In genomic region chr10:75916840-75917239, GRCm38 (mm10) we compare ENCODE assay signal across 27 mouse cellular contexts. TPM values are rescaled to one million over a fixed set of nuclear protein-coding genes. Genes with fewer than 3 reads are reported as not detected.
DNase-seq lines count a peak whose midpoint lies in the region; ATAC-seq and TF ChIP-seq lines count a peak whose summit lies in the region.
"Had no signal": no experiment of that assay in that cellular context is flagged by ENCODE, and none has a peak within 500 bp of the region (broad histone marks: within the 10 kb centered on the region; RNA-seq: fewer than 3 reads in every experiment).

No protein-coding gene starts in this region.

- H3K27ac ChIP-seq in embryonic facial prominence, embryonic 15.5 days (replicated peaks) = peak overlapping the region; percentile 25; the same call in 1 of the 2 replicates
- 0 out of 2 replicates have a peak overlapping the region, but pooled peaks have one; percentile 65 for H3K27ac ChIP-seq in limb, embryonic 14.5 days (replicated peaks; ENCODE audit: low read depth, low read length)
- no peak overlapping the region for H3K27ac ChIP-seq in forebrain, embryonic 16.5 days (ENCODE audit: low read length)
- H3K27ac ChIP-seq: forebrain, embryonic 13.5 days; heart, adult 2 months; hindbrain, embryonic 14.5 days; liver, embryonic 15.5 days; lung, embryonic 15.5 days; midbrain, embryonic 12.5 days; neural tube, embryonic 13.5 days had no signal

- no peaks in the 10 kb centered on the region for H3K27me3 ChIP-seq in embryonic facial prominence, embryonic 15.5 days
- no peaks in the 10 kb centered on the region for H3K27me3 ChIP-seq in limb, embryonic 14.5 days (ENCODE audit: control insufficient read depth, insufficient read depth, low read length)
- H3K27me3 ChIP-seq in forebrain, embryonic 16.5 days (replicated peaks; ENCODE audit: control insufficient read depth, insufficient read depth, low read length) = no peaks in the 10 kb centered on the region
- H3K27me3 ChIP-seq: forebrain, embryonic 13.5 days; heart, embryonic 12.5 days; liver, embryonic 15.5 days; lung, embryonic 15.5 days; midbrain, embryonic 12.5 days; neural tube, embryonic 13.5 days had no signal

- no peaks in the 10 kb centered on the region for H3K9me3 ChIP-seq in embryonic facial prominence, embryonic 15.5 days (replicated peaks)
- H3K9me3 ChIP-seq in limb, embryonic 14.5 days (ENCODE audit: control insufficient read depth, low read length) = no peaks in the 10 kb centered on the region
- no peaks in the 10 kb centered on the region for H3K9me3 ChIP-seq in forebrain, embryonic 16.5 days (ENCODE audit: control insufficient read depth, low read length)
- H3K9me3 ChIP-seq: forebrain, embryonic 13.5 days; G1E; heart, embryonic 12.5 days; liver, embryonic 15.5 days; lung, embryonic 15.5 days; midbrain, embryonic 12.5 days; neural tube, embryonic 13.5 days had no signal

- peaks cover 40% of the 10 kb centered on the region for H3K36me3 ChIP-seq in embryonic facial prominence, embryonic 15.5 days
- H3K36me3 ChIP-seq in limb, embryonic 14.5 days (ENCODE audit: control insufficient read depth, insufficient read depth, low read length) = peaks cover 61% of the 10 kb centered on the region
- peaks cover 2% of the 10 kb centered on the region for H3K36me3 ChIP-seq in forebrain, embryonic 16.5 days (ENCODE audit: control insufficient read depth, insufficient read depth)

- peak; percentile 39 for DNase-seq in embryo, embryonic 10 days (ENCODE audit: low spot score)
- no peak for DNase-seq in embryo, embryonic 9.5 days (ENCODE audit: extremely low spot score)
- peak; percentile 28 for DNase-seq in adipocyte (ENCODE audit: low spot score)
- DNase-seq in limb, embryonic 14.5 days (ENCODE audit: low spot score) = peak; percentile 73
- no peak for DNase-seq in urinary bladder, postnatal 4 days (ENCODE audit: low spot score in 2 of 2)
- DNase-seq in spleen, postnatal 14 days (ENCODE audit: low spot score in 2 of 2) = no peak
- DNase-seq: adrenal gland, adult 2 months; cerebellum, adult 9-11 months; gastrocnemius, postnatal 36 days; heart, adult 2 months; heart, postnatal 4 days; kidney, adult 11 months; kidney, postnatal 14 days; liver; right cerebral cortex, postnatal 4 days; thymus, postnatal 4 days had no signal

- no peak for ATAC-seq in embryonic facial prominence, embryonic 15.5 days (ENCODE audit: insufficient number of reproducible peaks, low FRiP score, low TSS enrichment, low read depth)
- 0 out of 2 replicates have a peak, but pooled peaks have one; percentile 6 for ATAC-seq in limb, embryonic 14.5 days (ENCODE audit: low FRiP score, low read depth)
- no peak for ATAC-seq in forebrain, embryonic 16.5 days
- ATAC-seq: forebrain, embryonic 13.5 days; inflammation-experienced regulatory T-cells, adult 6 months had no signal

- TF ChIP-seq POLR2A in limb, embryonic 14.5 days (IDR thresholded peaks at IDR 0.05; ENCODE audit: borderline replicate concordance, extremely low read depth, insufficient read depth, insufficient read length) = no peak

- WGBS in embryonic facial prominence, embryonic 15.5 days = 36% methylated on average over 8 of the region's 8 CpGs
- WGBS in limb, embryonic 14.5 days = 29% methylated on average over 8 of the region's 8 CpGs
- WGBS in forebrain, embryonic 16.5 days = 85% methylated on average over 8 of the region's 8 CpGs

- H3K4me3 ChIP-seq in embryonic facial prominence, embryonic 15.5 days (replicated peaks) = no peak overlapping the region
- H3K4me3 ChIP-seq in limb, embryonic 14.5 days (replicated peaks; ENCODE audit: low read length) = no peak overlapping the region
- H3K4me3 ChIP-seq in forebrain, embryonic 16.5 days (replicated peaks; ENCODE audit: low read length) = no peak overlapping the region
- H3K4me3 ChIP-seq: forebrain, embryonic 13.5 days; heart, adult 2 months; heart, embryonic 12.5 days; liver, embryonic 15.5 days; lung, embryonic 15.5 days; midbrain, embryonic 12.5 days; neural tube, embryonic 13.5 days had no signal

- no peak overlapping the region for H3K9ac ChIP-seq in embryonic facial prominence, embryonic 15.5 days
- H3K9ac ChIP-seq in limb, embryonic 14.5 days (ENCODE audit: low read depth, low read length, severe bottlenecking) = no peak overlapping the region
- H3K9ac ChIP-seq in forebrain, embryonic 16.5 days (replicated peaks; ENCODE audit: low read depth, low read length) = no peak overlapping the region
- H3K9ac ChIP-seq: forebrain, embryonic 13.5 days; heart, embryonic 12.5 days; hindbrain, embryonic 14.5 days; liver, embryonic 15.5 days; lung, embryonic 15.5 days had no signal

- H3K4me1 ChIP-seq in embryonic facial prominence, embryonic 15.5 days = peaks cover 55% of the 10 kb centered on the region
- peaks cover 24% of the 10 kb centered on the region for H3K4me1 ChIP-seq in limb, embryonic 14.5 days (ENCODE audit: control insufficient read depth, insufficient read depth, low read length)
- H3K4me1 ChIP-seq in forebrain, embryonic 16.5 days (replicated peaks; ENCODE audit: control insufficient read depth, insufficient read depth, low read length) = peaks cover 25% of the 10 kb centered on the region

- H3K4me2 ChIP-seq in embryonic facial prominence, embryonic 15.5 days (replicated peaks) = no peak overlapping the region
- H3K4me2 ChIP-seq in limb, embryonic 14.5 days (replicated peaks; ENCODE audit: low read depth, low read length, severe bottlenecking) = no peak overlapping the region; the same call in 1 of the 2 replicates
- H3K4me2 ChIP-seq in forebrain, embryonic 16.5 days (ENCODE audit: low read length) = no peak overlapping the region
- H3K4me2 ChIP-seq: forebrain, embryonic 13.5 days; heart, embryonic 12.5 days; hindbrain, embryonic 14.5 days; liver, embryonic 15.5 days; lung, embryonic 15.5 days; midbrain, embryonic 12.5 days; neural tube, embryonic 13.5 days had no signal

RNA-seq across cellular contexts. Expression of gene Smarcb1, which starts 4.6 kb away (rescaled TPM):
- polyA plus RNA-seq in embryonic facial prominence, embryonic 15.5 days (2015; fragmentation: Nextera tagmentation; extraction: Ambion mirVana) = 187 and 192 TPM in 2 replicates
- polyA plus RNA-seq in limb, embryonic 14.5 days (2012; rRNA removed) = 116 and 120 TPM in 2 replicates
- 177 and 193 TPM in 2 replicates for polyA plus RNA-seq in limb, embryonic 14.5 days (2014; fragmentation: Nextera tagmentation; extraction: Ambion mirVana)
- 325 and 342 TPM in 2 replicates for polyA plus RNA-seq in forebrain, embryonic 16.5 days (2015; fragmentation: Nextera tagmentation; extraction: Ambion mirVana)

RNA-seq across cellular contexts. Expression of gene Chchd10, which starts 16.1 kb away (rescaled TPM):
- 29.7 and 33.4 TPM in 2 replicates for polyA plus RNA-seq in embryonic facial prominence, embryonic 15.5 days (2015; fragmentation: Nextera tagmentation; extraction: Ambion mirVana)
- 11.7 and 13.6 TPM in 2 replicates for polyA plus RNA-seq in limb, embryonic 14.5 days (2012; rRNA removed)
- 16.2 and 24.8 TPM in 2 replicates for polyA plus RNA-seq in limb, embryonic 14.5 days (2014; fragmentation: Nextera tagmentation; extraction: Ambion mirVana)
- 21.8 and 30.7 TPM in 2 replicates for polyA plus RNA-seq in forebrain, embryonic 16.5 days (2015; fragmentation: Nextera tagmentation; extraction: Ambion mirVana)

RNA-seq across cellular contexts. Expression of gene Mmp11, which starts 19.5 kb away (rescaled TPM):
- 101 and 133 TPM in 2 replicates for polyA plus RNA-seq in embryonic facial prominence, embryonic 15.5 days (2015; fragmentation: Nextera tagmentation; extraction: Ambion mirVana)
- 240 and 307 TPM in 2 replicates for polyA plus RNA-seq in limb, embryonic 14.5 days (2012; rRNA removed)
- polyA plus RNA-seq in limb, embryonic 14.5 days (2014; fragmentation: Nextera tagmentation; extraction: Ambion mirVana) = 213 and 279 TPM in 2 replicates
- polyA plus RNA-seq in forebrain, embryonic 16.5 days (2015; fragmentation: Nextera tagmentation; extraction: Ambion mirVana) = 22.2 and 24.3 TPM in 2 replicates
- polyA plus RNA-seq: G1E had no signal

RNA-seq across cellular contexts. Expression of gene Derl3, which starts 23.6 kb away (rescaled TPM):
- 2.0 and 3.1 TPM in 2 replicates for polyA plus RNA-seq in embryonic facial prominence, embryonic 15.5 days (2015; fragmentation: Nextera tagmentation; extraction: Ambion mirVana)
- 6.7 and 9.0 TPM in 2 replicates for polyA plus RNA-seq in limb, embryonic 14.5 days (2012; rRNA removed)
- polyA plus RNA-seq in limb, embryonic 14.5 days (2014; fragmentation: Nextera tagmentation; extraction: Ambion mirVana) = 2.2 and 3.0 TPM in 2 replicates
- 2.0 and 3.3 TPM in 2 replicates for polyA plus RNA-seq in forebrain, embryonic 16.5 days (2015; fragmentation: Nextera tagmentation; extraction: Ambion mirVana)
- polyA plus RNA-seq: G1E had no signal

RNA-seq across cellular contexts. Expression of gene Gm867, which starts 23.6 kb away (rescaled TPM):
- 0.81 and 0.89 TPM in 2 replicates for polyA plus RNA-seq in embryonic facial prominence, embryonic 15.5 days (2015; fragmentation: Nextera tagmentation; extraction: Ambion mirVana)
- polyA plus RNA-seq in limb, embryonic 14.5 days (2012; rRNA removed) = 0.16 TPM in 1 of 2 replicates, not detected in the other
- 0.33 TPM in 1 of 2 replicates, not detected in the other for polyA plus RNA-seq in limb, embryonic 14.5 days (2014; fragmentation: Nextera tagmentation; extraction: Ambion mirVana)
- 0.20 TPM in 1 of 2 replicates, not detected in the other for polyA plus RNA-seq in forebrain, embryonic 16.5 days (2015; fragmentation: Nextera tagmentation; extraction: Ambion mirVana)
- polyA plus RNA-seq: forebrain, embryonic 13.5 days; G1E; inflammation-experienced regulatory T-cells, adult 6 months had no signal

Comparison
In these comparisons a context has a peak if more than half of its experiments do, and no peak if none do; other contexts are left out.
1. DNase-seq: peak in embryo, embryonic 10 days (single experiment), adipocyte (single experiment) and limb, embryonic 14.5 days (single experiment); none in embryo, embryonic 9.5 days (single experiment), urinary bladder, postnatal 4 days (0 of 2) and spleen, postnatal 14 days (0 of 2).